ENCODE assay signal across 20 mouse cellular contexts in genomic region chr1:175469087-175469788, GRCm38 (mm10). TPM values are rescaled to one million over a fixed set of nuclear protein-coding genes. Genes with fewer than 3 reads are reported as not detected.
DNase-seq lines count a peak whose midpoint lies in the region; ATAC-seq and TF ChIP-seq lines count a peak whose summit lies in the region.
"Had no signal": no experiment of that assay in that cellular context is flagged by ENCODE, and none has a peak within 500 bp of the region (broad histone marks: within the 10 kb centered on the region; RNA-seq: fewer than 3 reads in every experiment).

No protein-coding gene starts in this region.

- H3K9ac ChIP-seq in hindbrain, embryonic 11.5 days (ENCODE audit: low read depth, low read length), result no peak overlapping the region
- no peak overlapping the region for H3K9ac ChIP-seq in hindbrain, embryonic 16.5 days (ENCODE audit: low read depth, low read length)
- H3K9ac ChIP-seq in midbrain, embryonic 11.5 days (ENCODE audit: low read length), result no peak overlapping the region
- H3K9ac ChIP-seq in midbrain, embryonic 13.5 days (replicated peaks), result no peak overlapping the region
- H3K9ac ChIP-seq in intestine, embryonic 15.5 days, result no peak overlapping the region
- H3K9ac ChIP-seq: heart, embryonic 15.5 days; hindbrain, embryonic 12.5 days; limb, embryonic 15.5 days; stomach, embryonic 15.5 days had no signal

- TF ChIP-seq CTCF in brain, embryonic 14.5 days (IDR thresholded peaks at IDR 0.05; ENCODE audit: borderline replicate concordance, extremely low read depth, insufficient read depth, insufficient read length), result no peak

- WGBS in hindbrain, embryonic 11.5 days, result 59% methylated on average over 8 of the region's 8 CpGs
- WGBS in hindbrain, embryonic 16.5 days, result 48% methylated on average over 8 of the region's 8 CpGs
- WGBS in midbrain, embryonic 11.5 days, result 40% methylated on average over 8 of the region's 8 CpGs
- 37% methylated on average over 8 of the region's 8 CpGs for WGBS in midbrain, embryonic 13.5 days
- 62% methylated on average over 8 of the region's 8 CpGs for WGBS in intestine, embryonic 15.5 days

- H3K4me1 ChIP-seq in hindbrain, embryonic 11.5 days (replicated peaks; ENCODE audit: control insufficient read depth, insufficient read depth, low read length), result no peaks in the 10 kb centered on the region
- no peaks in the 10 kb centered on the region for H3K4me1 ChIP-seq in hindbrain, embryonic 16.5 days (ENCODE audit: control insufficient read depth, insufficient read depth, low read depth, low read length)
- no peaks in the 10 kb centered on the region for H3K4me1 ChIP-seq in midbrain, embryonic 11.5 days (ENCODE audit: control insufficient read depth, insufficient read depth, low read length)
- H3K4me1 ChIP-seq in midbrain, embryonic 13.5 days (replicated peaks), result peaks cover 4% of the 10 kb centered on the region; the same call in 1 of the 2 replicates
- H3K4me1 ChIP-seq in intestine, embryonic 15.5 days (replicated peaks), result no peaks in the 10 kb centered on the region
- H3K4me1 ChIP-seq: heart, embryonic 15.5 days; limb, embryonic 15.5 days; megakaryocyte, embryonic 14.5 days; stomach, embryonic 15.5 days had no signal

- no peak overlapping the region; the same call in 1 of the 2 replicates for H3K4me2 ChIP-seq in hindbrain, embryonic 11.5 days (replicated peaks; ENCODE audit: low read depth, low read length)
- H3K4me2 ChIP-seq in hindbrain, embryonic 16.5 days (ENCODE audit: low read length), result no peak overlapping the region
- no peak overlapping the region for H3K4me2 ChIP-seq in midbrain, embryonic 11.5 days
- no peak overlapping the region for H3K4me2 ChIP-seq in midbrain, embryonic 13.5 days (replicated peaks)
- no peak overlapping the region for H3K4me2 ChIP-seq in intestine, embryonic 15.5 days (replicated peaks)
- H3K4me2 ChIP-seq: heart, embryonic 15.5 days; hindbrain, embryonic 12.5 days; limb, embryonic 15.5 days; stomach, embryonic 15.5 days had no signal

- 0 out of 2 replicates have a peak, but pooled peaks have one; percentile 48 for ATAC-seq in hindbrain, embryonic 11.5 days (ENCODE audit: low FRiP score)
- ATAC-seq in hindbrain, embryonic 16.5 days, result no peak
- ATAC-seq in midbrain, embryonic 11.5 days (ENCODE audit: low FRiP score), result peak; percentile 65
- ATAC-seq in midbrain, embryonic 13.5 days, result no peak
- no peak for ATAC-seq in intestine, embryonic 15.5 days
- ATAC-seq: inflammation-experienced regulatory T-cells, adult 6 months had no signal

- TF ChIP-seq POLR2A in brain, embryonic 14.5 days (IDR thresholded peaks at IDR 0.05; ENCODE audit: borderline replicate concordance, extremely low read depth, insufficient read depth, insufficient read length, poor library complexity, severe bottlenecking), result no peak

- no peak overlapping the region for H3K27ac ChIP-seq in hindbrain, embryonic 11.5 days (ENCODE audit: low read depth, low read length)
- H3K27ac ChIP-seq in hindbrain, embryonic 16.5 days (ENCODE audit: low read depth, low read length), result no peak overlapping the region
- H3K27ac ChIP-seq in midbrain, embryonic 11.5 days (ENCODE audit: low read depth, low read length), result no peak overlapping the region
- no peak overlapping the region for H3K27ac ChIP-seq in midbrain, embryonic 13.5 days
- no peak overlapping the region for H3K27ac ChIP-seq in intestine, embryonic 15.5 days
- H3K27ac ChIP-seq: heart, embryonic 15.5 days; hindbrain, embryonic 12.5 days; limb, embryonic 15.5 days; stomach, embryonic 15.5 days had no signal

- no peaks in the 10 kb centered on the region for H3K9me3 ChIP-seq in hindbrain, embryonic 11.5 days (ENCODE audit: control insufficient read depth, low read length)
- H3K9me3 ChIP-seq in hindbrain, embryonic 16.5 days (ENCODE audit: control insufficient read depth, low read length), result no peaks in the 10 kb centered on the region
- no peaks in the 10 kb centered on the region for H3K9me3 ChIP-seq in midbrain, embryonic 11.5 days (ENCODE audit: control insufficient read depth, low read length)
- H3K9me3 ChIP-seq in midbrain, embryonic 13.5 days, result no peaks in the 10 kb centered on the region
- no peaks in the 10 kb centered on the region for H3K9me3 ChIP-seq in intestine, embryonic 15.5 days
- H3K9me3 ChIP-seq: heart, embryonic 15.5 days; hindbrain, embryonic 12.5 days; limb, embryonic 15.5 days; megakaryocyte, embryonic 14.5 days; stomach, embryonic 15.5 days had no signal

- H3K27me3 ChIP-seq in hindbrain, embryonic 11.5 days (ENCODE audit: control insufficient read depth, insufficient read depth, low read length), result no peaks in the 10 kb centered on the region
- H3K27me3 ChIP-seq in hindbrain, embryonic 16.5 days (replicated peaks; ENCODE audit: control insufficient read depth, insufficient read depth, low read length), result no peaks in the 10 kb centered on the region
- no peaks in the 10 kb centered on the region for H3K27me3 ChIP-seq in midbrain, embryonic 11.5 days (ENCODE audit: control insufficient read depth, insufficient read depth, low read length)
- no peaks in the 10 kb centered on the region for H3K27me3 ChIP-seq in midbrain, embryonic 13.5 days
- H3K27me3 ChIP-seq in splenic B cell, adult 2 months (ENCODE audit: control insufficient read depth, insufficient read depth, low read length, poor library complexity, severe bottlenecking), result no peaks in the 10 kb centered on the region; the same call in 1 of the 2 replicates
- H3K27me3 ChIP-seq in intestine, embryonic 15.5 days (replicated peaks), result no peaks in the 10 kb centered on the region
- H3K27me3 ChIP-seq: heart, embryonic 15.5 days; hindbrain, embryonic 12.5 days; limb, embryonic 15.5 days; megakaryocyte, embryonic 14.5 days; stomach, embryonic 15.5 days had no signal

- no peaks in the 10 kb centered on the region for H3K36me3 ChIP-seq in hindbrain, embryonic 11.5 days (ENCODE audit: control insufficient read depth, insufficient read depth, low read length)
- H3K36me3 ChIP-seq in hindbrain, embryonic 16.5 days (ENCODE audit: control insufficient read depth, insufficient read depth, low read length), result 0 out of 2 replicates have a peak, but pooled peaks cover 3% of the 10 kb centered on the region
- H3K36me3 ChIP-seq in midbrain, embryonic 11.5 days (ENCODE audit: control insufficient read depth, insufficient read depth, low read length), result no peaks in the 10 kb centered on the region
- H3K36me3 ChIP-seq in midbrain, embryonic 13.5 days, result no peaks in the 10 kb centered on the region
- no peaks in the 10 kb centered on the region for H3K36me3 ChIP-seq in splenic B cell, adult 2 months (ENCODE audit: control insufficient read depth, insufficient read depth, low read length, poor library complexity, severe bottlenecking)
- no peaks in the 10 kb centered on the region for H3K36me3 ChIP-seq in intestine, embryonic 15.5 days
- H3K36me3 ChIP-seq: heart, embryonic 15.5 days; hindbrain, embryonic 12.5 days; limb, embryonic 15.5 days; stomach, embryonic 15.5 days had no signal

- no peak for DNase-seq in hindbrain, embryonic 11.5 days (ENCODE audit: low spot score)
- no peak for DNase-seq in midbrain, embryonic 11.5 days (ENCODE audit: low spot score, missing footprints)
- peak; percentile 42 for DNase-seq in brain, embryonic 14.5 days (ENCODE audit: low read depth)
- peak; percentile 45 for DNase-seq in splenic B cell, adult 2 months (ENCODE audit: low read depth, low spot score)
- DNase-seq: adrenal gland, adult 2 months; cerebellum, postnatal 10 days; gastrocnemius, postnatal 25 days; lung, postnatal 10 days; right cerebral cortex, adult 18-20 months; thymus, adult 2 months had no signal

- no peak overlapping the region for H3K4me3 ChIP-seq in hindbrain, embryonic 11.5 days (ENCODE audit: low read depth, low read length)
- no peak overlapping the region for H3K4me3 ChIP-seq in hindbrain, embryonic 16.5 days (ENCODE audit: low read length)
- no peak overlapping the region for H3K4me3 ChIP-seq in midbrain, embryonic 11.5 days (ENCODE audit: low read depth, low read length)
- no peak overlapping the region for H3K4me3 ChIP-seq in midbrain, embryonic 13.5 days (replicated peaks)
- H3K4me3 ChIP-seq in intestine, embryonic 15.5 days (replicated peaks), result no peak overlapping the region
- H3K4me3 ChIP-seq: heart, embryonic 15.5 days; hindbrain, embryonic 12.5 days; limb, embryonic 15.5 days; megakaryocyte, embryonic 14.5 days; stomach, embryonic 15.5 days had no signal

RNA-seq across cellular contexts. Expression of gene Rgs7, which starts 23.1 kb away (rescaled TPM):
- polyA plus RNA-seq in hindbrain, embryonic 11.5 days (2014; fragmentation: Nextera tagmentation; extraction: Ambion mirVana), result 7.5 and 9.4 TPM in 2 replicates
- 42.9 and 46.5 TPM in 2 replicates for polyA plus RNA-seq in hindbrain, embryonic 16.5 days (2015; fragmentation: Nextera tagmentation; extraction: Ambion mirVana)
- polyA plus RNA-seq in midbrain, embryonic 11.5 days (2014; fragmentation: Nextera tagmentation; extraction: Ambion mirVana), result 4.9 and 6.0 TPM in 2 replicates
- polyA plus RNA-seq in midbrain, embryonic 13.5 days (2015; fragmentation: Nextera tagmentation; extraction: Ambion mirVana), result 17.1 and 19.7 TPM in 2 replicates
- polyA plus RNA-seq in brain, embryonic 14.5 days (2012; rRNA removed), result 15.2 and 22.5 TPM in 2 replicates
- polyA plus RNA-seq in intestine, embryonic 15.5 days (2015; fragmentation: Nextera tagmentation; extraction: Ambion mirVana), result 1.6 and 1.8 TPM in 2 replicates
- polyA plus RNA-seq: inflammation-experienced regulatory T-cells, adult 6 months; liver, embryonic 16.5 days had no signal

Comparison
In these comparisons a context has a peak if more than half of its experiments do, and no peak if none do; other contexts are left out.
1. ATAC-seq: peak in hindbrain, embryonic 11.5 days (single experiment) and midbrain, embryonic 11.5 days (single experiment); none in hindbrain, embryonic 16.5 days (single experiment), midbrain, embryonic 13.5 days (single experiment) and intestine, embryonic 15.5 days (single experiment).
2. DNase-seq: peak in brain, embryonic 14.5 days (single experiment) and splenic B cell, adult 2 months (single experiment); none in hindbrain, embryonic 11.5 days (single experiment) and midbrain, embryonic 11.5 days (single experiment).